ENCODE assay signal across 16 mouse cellular contexts in the genomic region with DNA sequence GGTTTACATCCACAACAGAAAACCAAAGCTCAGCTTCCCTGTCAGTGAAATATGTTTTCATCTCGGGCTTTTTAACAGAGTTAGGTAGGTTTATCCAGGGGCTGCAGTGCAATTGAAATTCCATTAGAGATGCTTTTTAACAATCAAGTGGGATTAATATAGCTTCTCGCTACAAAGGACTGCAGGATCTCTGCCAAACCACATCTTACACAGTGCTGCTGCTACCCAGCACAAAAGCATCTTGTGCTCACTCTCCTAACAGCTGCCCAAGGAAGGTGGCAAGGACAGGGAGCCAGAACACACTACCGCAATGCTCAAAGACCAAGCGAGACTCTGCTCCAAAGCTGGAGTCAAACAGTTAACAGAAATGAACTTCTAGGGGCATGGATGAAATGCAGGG.
"Had no signal": no experiment of that assay in that cellular context is flagged by ENCODE, and none has a peak within 500 bp of the region (broad histone marks: within the 10 kb centered on the region; RNA-seq: fewer than 3 reads in every experiment).

No protein-coding gene starts in this region.

- H3K4me3 ChIP-seq: lung, embryonic 15.5 days; megakaryocyte, embryonic 14.5 days; midbrain, embryonic 12.5 days; neural tube, embryonic 12.5 days; stomach, embryonic 15.5 days had no signal

- H3K27ac ChIP-seq: lung, embryonic 15.5 days; macrophage; midbrain, embryonic 12.5 days; neural tube, embryonic 12.5 days; stomach, embryonic 15.5 days; stomach, postnatal 0 days had no signal

- H3K9me3 ChIP-seq: lung, embryonic 15.5 days; midbrain, embryonic 12.5 days; neural tube, embryonic 12.5 days; stomach, embryonic 15.5 days had no signal

- DNase-seq: liver, postnatal 0 days; lung, adult 2 months; lung, postnatal 14 days; lung, postnatal 36 days; midbrain, embryonic 14.5 days; right cerebral cortex, postnatal 14 days; thymus, adult 2 months; thymus, postnatal 25 days had no signal

- H3K4me1 ChIP-seq: lung, embryonic 15.5 days; megakaryocyte, embryonic 14.5 days; midbrain, embryonic 12.5 days; neural tube, embryonic 12.5 days; stomach, embryonic 15.5 days had no signal

- H3K4me2 ChIP-seq: lung, embryonic 15.5 days; midbrain, embryonic 12.5 days; neural tube, embryonic 12.5 days; stomach, embryonic 15.5 days had no signal

- H3K27me3 ChIP-seq: lung, embryonic 15.5 days; megakaryocyte, embryonic 14.5 days; midbrain, embryonic 12.5 days; neural tube, embryonic 12.5 days; stomach, embryonic 15.5 days had no signal

- H3K36me3 ChIP-seq: lung, embryonic 15.5 days; midbrain, embryonic 12.5 days; neural tube, embryonic 12.5 days; stomach, embryonic 15.5 days had no signal

- H3K9ac ChIP-seq: liver, postnatal 0 days; lung, embryonic 15.5 days; midbrain, embryonic 12.5 days; neural tube, embryonic 12.5 days; stomach, embryonic 15.5 days had no signal

- ATAC-seq: liver, postnatal 0 days; lung, postnatal 0 days had no signal
